In genomic region chr9:15516007-15516406, GRCm38 (mm10) we compare ENCODE assay signal across 26 mouse cellular contexts. TPM values are rescaled to one million over a fixed set of nuclear protein-coding genes. Genes with fewer than 3 reads are reported as not detected.
DNase-seq lines count a peak whose midpoint lies in the region; ATAC-seq and TF ChIP-seq lines count a peak whose summit lies in the region.
"Had no signal": no experiment of that assay in that cellular context is flagged by ENCODE, and none has a peak within 500 bp of the region (broad histone marks: within the 10 kb centered on the region; RNA-seq: fewer than 3 reads in every experiment).

No protein-coding gene starts in this region.

- no peak for TF ChIP-seq EP300 in liver, postnatal 0 days (IDR thresholded peaks at IDR 0.05; ENCODE audit: low read depth)

- peaks cover 11% of the 10 kb centered on the region; the same call in 1 of the 2 replicates for H3K4me1 ChIP-seq in liver, postnatal 0 days (ENCODE audit: insufficient read depth)
- H3K4me1 ChIP-seq in liver, embryonic 11.5 days (replicated peaks; ENCODE audit: control insufficient read depth, insufficient read depth, low read length) = no peaks in the 10 kb centered on the region; the same call in none of the 2 replicates

- H3K9me3 ChIP-seq in liver, postnatal 0 days (ENCODE audit: low read length) = no peaks in the 10 kb centered on the region
- H3K9me3 ChIP-seq in liver, embryonic 11.5 days (ENCODE audit: control insufficient read depth, low read length) = no peaks in the 10 kb centered on the region
- H3K9me3 ChIP-seq: embryonic facial prominence, embryonic 13.5 days; heart, embryonic 15.5 days; hindbrain, embryonic 13.5 days; limb, embryonic 10.5 days; megakaryocyte, embryonic 14.5 days; midbrain, embryonic 15.5 days; neural tube, embryonic 15.5 days had no signal

- 79% methylated on average over 2 of the region's 2 CpGs for WGBS in liver, postnatal 0 days (ENCODE audit: insufficient replicate concordance)
- 71% methylated on average over 2 of the region's 2 CpGs for WGBS in liver, embryonic 11.5 days

- DNase-seq in liver, postnatal 0 days = no peak
- DNase-seq in liver, embryonic 11.5 days (ENCODE audit: low spot score) = no peak
- DNase-seq in CD4-positive, CD25-positive, alpha-beta regulatory T cell, adult 2 months (ENCODE audit: low read depth, low spot score) = peak; percentile 15
- DNase-seq in c-Kit-positive CD71-positive TER-119-positive erythroid progenitor cells, embryonic 14.5 days (ENCODE audit: low spot score) = no peak
- DNase-seq in layer of hippocampus, postnatal 10 days (ENCODE audit: low spot score in 2 of 2) = no peak
- DNase-seq: adrenal gland, postnatal 25 days; B cell, adult 2 months; cerebellum, adult 11 months; cerebellum, postnatal 14 days; gastrocnemius, adult 2 months; heart, postnatal 36 days; kidney, adult 2 months; kidney, postnatal 10 days; liver; lung, postnatal 14 days; right cerebral cortex, postnatal 14 days had no signal

- H3K27ac ChIP-seq in liver, postnatal 0 days (ENCODE audit: low read depth) = no peak overlapping the region
- no peak overlapping the region for H3K27ac ChIP-seq in liver, embryonic 11.5 days (ENCODE audit: low read depth, low read length)
- H3K27ac ChIP-seq: embryonic facial prominence, embryonic 13.5 days; gastrocnemius, adult 2 months; heart, embryonic 15.5 days; hindbrain, embryonic 13.5 days; limb, embryonic 10.5 days; midbrain, embryonic 15.5 days; neural tube, embryonic 15.5 days had no signal

- H3K4me3 ChIP-seq in liver, postnatal 0 days (ENCODE audit: low read depth, low read length) = no peak overlapping the region
- H3K4me3 ChIP-seq in liver, embryonic 11.5 days (ENCODE audit: low read depth, low read length) = no peak overlapping the region
- H3K4me3 ChIP-seq: embryonic facial prominence, embryonic 13.5 days; erythroblast, embryonic 14.5 days; gastrocnemius, adult 2 months; heart, embryonic 15.5 days; hindbrain, embryonic 13.5 days; limb, embryonic 10.5 days; midbrain, embryonic 15.5 days; neural tube, embryonic 15.5 days had no signal

- H3K9ac ChIP-seq in liver, postnatal 0 days (replicated peaks) = no peak overlapping the region
- H3K9ac ChIP-seq in liver, embryonic 11.5 days (ENCODE audit: low read depth, low read length) = no peak overlapping the region
- H3K9ac ChIP-seq: embryonic facial prominence, embryonic 13.5 days; heart, embryonic 15.5 days; hindbrain, embryonic 13.5 days; midbrain, embryonic 15.5 days; neural tube, embryonic 15.5 days had no signal

- peak; percentile 54; the same call in 1 of the 2 replicates for ATAC-seq in liver, postnatal 0 days
- ATAC-seq in liver, embryonic 11.5 days (replicated peaks; ENCODE audit: low FRiP score) = no peak
- peak; percentile 62 for ATAC-seq in activated CD4-positive, CD25-positive, alpha-beta regulatory T cell, adult 4 months
- peak; percentile 49 for ATAC-seq in megakaryocyte, adult 5-6 weeks (ENCODE audit: poor library complexity, severe bottlenecking)
- ATAC-seq: midbrain, embryonic 15.5 days had no signal

- no peak for TF ChIP-seq CTCF in liver, postnatal 0 days (IDR thresholded peaks at IDR 0.05; ENCODE audit: low read depth)

- H3K36me3 ChIP-seq in liver, postnatal 0 days (replicated peaks; ENCODE audit: insufficient read depth, low read length) = no peaks in the 10 kb centered on the region
- no peaks in the 10 kb centered on the region for H3K36me3 ChIP-seq in liver, embryonic 11.5 days (ENCODE audit: control insufficient read depth, insufficient read depth, low read length)
- H3K36me3 ChIP-seq: embryonic facial prominence, embryonic 13.5 days; heart, embryonic 15.5 days; hindbrain, embryonic 13.5 days; limb, embryonic 10.5 days; midbrain, embryonic 15.5 days; neural tube, embryonic 15.5 days had no signal

- no peak overlapping the region for H3K4me2 ChIP-seq in liver, postnatal 0 days (ENCODE audit: low read depth, low read length)
- no peak overlapping the region for H3K4me2 ChIP-seq in liver, embryonic 11.5 days
- H3K4me2 ChIP-seq: embryonic facial prominence, embryonic 13.5 days; heart, embryonic 15.5 days; hindbrain, embryonic 13.5 days; midbrain, embryonic 15.5 days; neural tube, embryonic 15.5 days had no signal

- H3K27me3 ChIP-seq in liver, postnatal 0 days (ENCODE audit: insufficient read depth, low read length) = no peaks in the 10 kb centered on the region
- H3K27me3 ChIP-seq in liver, embryonic 11.5 days (replicated peaks; ENCODE audit: control insufficient read depth, insufficient read depth, low read length) = no peaks in the 10 kb centered on the region
- H3K27me3 ChIP-seq: embryonic facial prominence, embryonic 13.5 days; heart, embryonic 15.5 days; hindbrain, embryonic 13.5 days; midbrain, embryonic 15.5 days; neural tube, embryonic 15.5 days had no signal

RNA-seq across cellular contexts. Expression of gene Smco4, which starts 22.8 kb away (rescaled TPM):
- 0.96 and 1.3 TPM in 2 replicates for polyA plus RNA-seq in liver, postnatal 0 days (2015; fragmentation: Nextera tagmentation; extraction: Ambion mirVana)
- polyA plus RNA-seq in liver, embryonic 11.5 days (2014; fragmentation: Nextera tagmentation; extraction: Ambion mirVana) = 4.5 and 6.6 TPM in 2 replicates
- 10 to 100 TPM; 26.7 to 55.5 TPM for polyA plus RNA-seq in activated CD4-positive, CD25-positive, alpha-beta regulatory T cell, adult 4 months (2017; shearing (Covaris generic))
- 5.3 and 8.3 TPM in 2 replicates for total RNA-seq in megakaryocyte, adult 5-6 weeks (2015)
- 0.73 and 1.3 TPM in 2 replicates for total RNA-seq in megakaryocyte, adult 5-6 weeks (2017)
- total RNA-seq in layer of hippocampus, postnatal 10 days (2021) = 1 to 10 TPM; 5.5 to 8.7 TPM
